Mouse (Mus musculus) intestine, postnatal 0 days (tissue): Measurements from ENCODE around the gene Cyfip2. TPM values are rescaled to one million over a fixed set of nuclear protein-coding genes. Genes with fewer than 3 reads are reported as not detected.

Experiments
- ATAC-seq: fragments of 200-750 bp; cut with Nextera tagmentation; 2 replicates; pipeline ENCODE4 v1.8.0; 2017; ENCODE audit warnings: mild to moderate bottlenecking, moderate TSS enrichment, moderate library complexity
- H3K27ac ChIP-seq: fragments of 300-500 bp; sonication (generic); 2 replicates; pipeline ENCODE4 v1.5.1; 2014; ENCODE audit warnings: mild to moderate bottlenecking, low read depth, low read length, moderate library complexity
- H3K27me3 ChIP-seq: fragments of 300-500 bp; sonication (generic); replicated peaks from 2 replicates; pipeline ENCODE4 v1.6.1; 2014; ENCODE audit warnings: low read length, mixed read lengths; ENCODE audit not compliant: control insufficient read depth, insufficient read depth
- H3K36me3 ChIP-seq: fragments of 300-500 bp; sonication (generic); 2 replicates; pipeline ENCODE4 v1.6.1; 2014; ENCODE audit warnings: mild to moderate bottlenecking, moderate library complexity; ENCODE audit not compliant: control insufficient read depth, insufficient read depth
- H3K4me1 ChIP-seq: fragments of 300-500 bp; sonication (generic); replicated peaks from 2 replicates; pipeline ENCODE4 v1.6.1; 2014; ENCODE audit warnings: antibody characterized with exemption, low read length, mixed read lengths; ENCODE audit not compliant: control insufficient read depth, insufficient read depth
- H3K4me2 ChIP-seq: fragments of 300-500 bp; sonication (generic); replicated peaks from 2 replicates; pipeline ENCODE4 v1.6.1; 2014; ENCODE audit warnings: low read depth, mild to moderate bottlenecking, moderate library complexity
- H3K4me3 ChIP-seq: fragments of 300-500 bp; sonication (generic); 2 replicates; pipeline ENCODE4 v1.5.1; 2014; ENCODE audit warnings: low read depth, low read length
- H3K9ac ChIP-seq: fragments of 300-500 bp; sonication (generic); 2 replicates; pipeline ENCODE4 v1.6.1; 2014; ENCODE audit warnings: mild to moderate bottlenecking, low read depth, low read length
- H3K9me3 ChIP-seq: fragments of 300-500 bp; sonication (generic); 2 replicates; pipeline ENCODE4 v1.6.1; 2016; ENCODE audit warnings: mixed run types; ENCODE audit not compliant: control insufficient read depth
- CTCF ChIP-seq: sonication (generic); IDR thresholded peaks from 2 replicates; pipeline ENCODE4 v1.5.1; 2016; ENCODE audit warnings: low read depth, mild to moderate bottlenecking, control low read depth, antibody characterized with exemption, moderate library complexity
- WGBS: fragments of 180-500 bp; shearing (Covaris S2); extraction: QIAGEN DNeasy Blood & Tissue Kit; methylation state at CpG from one replicate; pipeline ENCODE4 v1.1.7; 2014; 5-methylcytosine and 5-hydroxymethylcytosine counted together
- polyA plus RNA-seq: library from polyadenylated mRNA; unstranded; fragments of >200 nt; fragmentation: Nextera tagmentation; extraction: Ambion mirVana; gene quantifications from 2 replicates; pipeline ENCODE4 v1.2.1, GENCODE M21; 2015

The Cyfip2 gene
- polyA plus RNA-seq, 1 experiment from 2014 or later: 2.0 TPM

DNA sequence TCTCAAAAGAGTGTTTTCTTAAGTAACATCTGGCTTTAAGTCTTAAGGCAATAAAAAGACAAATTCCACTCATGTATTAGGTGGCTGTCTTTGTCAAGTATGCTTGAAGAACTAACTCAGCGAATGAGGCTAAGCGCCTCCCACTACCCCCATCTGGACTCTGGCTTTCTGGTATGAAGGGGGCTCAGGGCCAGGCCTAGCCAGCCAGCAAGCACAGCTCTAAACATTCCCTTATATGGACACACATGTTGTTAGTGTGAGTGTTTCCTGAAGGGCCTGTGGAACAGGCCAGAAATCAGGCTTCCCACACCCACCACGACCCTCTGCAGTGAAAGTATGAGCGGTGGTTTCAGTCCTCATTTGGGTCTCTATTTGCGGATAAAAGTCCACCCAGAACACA is 98.8 kb downstream of the Cyfip2 start:
- no peaks in the 10 kb centered on the region for H3K9me3 ChIP-seq
- H3K4me1 ChIP-seq: peaks cover 11% of the 10 kb centered on the region; the same call in 1 of the 2 replicates
- 0 out of 2 replicates have a peak, but pooled peaks have one; percentile 16 for ATAC-seq
- H3K4me2 ChIP-seq: no peak overlapping the region
- no peak overlapping the region for H3K4me3 ChIP-seq
- no peak overlapping the region for H3K9ac ChIP-seq
- 48% methylated on average over 5 of the region's 5 CpGs for WGBS
- TF ChIP-seq CTCF: no peak
- peak overlapping the region; percentile 70 for H3K27ac ChIP-seq
- H3K36me3 ChIP-seq: no peaks in the 10 kb centered on the region
- no peaks in the 10 kb centered on the region for H3K27me3 ChIP-seq

DNA sequence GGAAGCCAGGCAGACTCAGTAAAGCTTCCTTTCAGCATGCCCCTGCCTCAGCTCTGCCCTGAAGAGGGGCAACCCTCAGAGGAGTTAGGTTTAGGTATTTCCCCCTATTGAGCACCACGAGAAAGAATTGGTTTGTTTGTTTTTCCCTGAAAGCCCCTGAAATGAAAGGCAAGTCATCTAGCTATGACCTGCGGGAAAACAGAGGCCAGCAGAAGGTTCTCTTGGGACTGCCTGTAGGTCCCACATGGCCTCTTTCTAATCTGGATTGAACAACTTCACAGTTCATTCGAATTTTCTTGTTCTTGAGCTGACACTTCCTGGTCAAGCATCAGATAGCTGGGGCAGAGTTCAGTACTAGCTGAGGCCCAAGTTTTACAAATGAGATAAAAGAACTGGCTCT is 100.8 kb downstream of the Cyfip2 start:
- Histone ChIP-seq H3K9ac (no peak overlapping the region), H3K27me3 (no peaks in the 10 kb centered on the region), H3K4me2 (no peak overlapping the region), H3K4me3 (no peak overlapping the region), H3K4me1 (peaks cover 11% of the 10 kb centered on the region; the same call in 1 of the 2 replicates), H3K36me3 (no peaks in the 10 kb centered on the region), H3K27ac (peak overlapping the region; percentile 70), H3K9me3 (no peaks in the 10 kb centered on the region)
- no peak for TF ChIP-seq CTCF
- 16% methylated on average over 3 of the region's 3 CpGs for WGBS
- peak; percentile 50; the same call in 1 of the 2 replicates for ATAC-seq

DNA sequence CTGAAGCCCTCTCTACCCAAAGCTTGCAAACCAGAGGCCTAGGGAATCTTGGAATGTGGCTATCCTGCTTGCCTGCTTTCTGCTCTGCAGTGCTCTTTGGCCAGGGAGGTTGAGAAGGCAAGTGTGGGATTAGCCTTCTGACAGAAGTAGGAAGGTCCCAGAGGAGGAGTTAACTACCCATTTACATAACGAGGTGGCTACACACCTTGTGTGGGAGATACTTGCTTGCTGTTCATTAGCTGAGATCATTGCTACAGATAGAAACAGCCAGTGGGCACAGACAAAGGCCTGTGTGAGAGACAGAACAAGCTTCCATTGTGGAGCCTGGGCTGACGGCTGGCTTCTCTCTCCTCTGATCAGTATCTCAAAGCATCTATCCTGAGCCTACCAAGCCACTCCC is 102.8 kb downstream of the Cyfip2 start:
- Histone ChIP-seq H3K9ac (no peak overlapping the region), H3K27ac (0 out of 2 replicates have a peak overlapping the region, but pooled peaks have one; percentile 12), H3K9me3 (no peaks in the 10 kb centered on the region), H3K4me1 (peaks cover 11% of the 10 kb centered on the region; the same call in 1 of the 2 replicates), H3K36me3 (no peaks in the 10 kb centered on the region), H3K27me3 (no peaks in the 10 kb centered on the region), H3K4me2 (no peak overlapping the region), H3K4me3 (no peak overlapping the region)
- ATAC-seq: no peak
- TF ChIP-seq CTCF: no peak
- 36% methylated on average over 2 of the region's 2 CpGs for WGBS

DNA sequence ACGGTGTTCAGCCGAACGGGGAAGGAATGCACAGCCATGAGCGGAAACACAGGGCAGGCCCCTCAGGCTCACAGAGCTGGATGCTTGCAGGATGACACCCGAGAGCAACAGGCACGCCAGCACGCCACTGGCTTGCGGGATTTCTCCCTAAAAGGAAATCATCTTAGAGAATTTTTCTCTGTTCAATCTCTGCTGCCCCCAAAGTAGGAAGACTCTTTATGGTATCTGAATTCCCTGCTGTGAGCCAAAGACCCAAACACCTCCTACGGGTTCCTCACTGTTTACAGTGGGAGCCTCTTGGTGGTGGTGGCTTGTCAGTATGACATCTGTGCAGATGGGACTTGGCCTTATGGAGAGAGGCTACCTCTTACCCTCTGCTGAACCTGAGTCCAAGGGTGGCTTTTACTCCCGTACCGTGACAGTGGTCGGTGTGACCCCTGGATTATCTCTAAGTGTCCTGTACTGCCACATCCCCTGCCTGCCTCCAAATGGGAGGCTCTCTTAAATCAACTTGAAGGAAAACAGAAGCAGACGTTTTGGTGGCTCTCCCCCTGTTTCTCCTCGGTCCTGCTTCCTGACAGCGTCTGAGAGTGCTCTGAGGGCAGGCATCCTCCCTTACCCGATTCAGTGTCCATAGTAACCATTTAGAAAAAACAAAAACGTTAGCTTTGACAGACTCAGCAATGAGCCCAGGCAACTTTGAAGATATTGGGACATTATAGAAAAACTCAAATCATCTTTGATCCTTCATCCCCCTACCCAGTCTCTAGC is 106.8 kb downstream of the Cyfip2 start:
- Histone ChIP-seq H3K9ac (no peak overlapping the region), H3K27ac (peak overlapping the region; percentile 30; the same call in 1 of the 2 replicates), H3K36me3 (no peaks in the 10 kb centered on the region), H3K4me2 (no peak overlapping the region), H3K9me3 (no peaks in the 10 kb centered on the region), H3K27me3 (no peaks in the 10 kb centered on the region), H3K4me3 (no peak overlapping the region), H3K4me1 (no peaks in the 10 kb centered on the region; the same call in 1 of the 2 replicates)
- WGBS: 50% methylated on average over 17 of the region's 17 CpGs
- TF ChIP-seq CTCF: no peak
- ATAC-seq: peak; percentile 26

DNA sequence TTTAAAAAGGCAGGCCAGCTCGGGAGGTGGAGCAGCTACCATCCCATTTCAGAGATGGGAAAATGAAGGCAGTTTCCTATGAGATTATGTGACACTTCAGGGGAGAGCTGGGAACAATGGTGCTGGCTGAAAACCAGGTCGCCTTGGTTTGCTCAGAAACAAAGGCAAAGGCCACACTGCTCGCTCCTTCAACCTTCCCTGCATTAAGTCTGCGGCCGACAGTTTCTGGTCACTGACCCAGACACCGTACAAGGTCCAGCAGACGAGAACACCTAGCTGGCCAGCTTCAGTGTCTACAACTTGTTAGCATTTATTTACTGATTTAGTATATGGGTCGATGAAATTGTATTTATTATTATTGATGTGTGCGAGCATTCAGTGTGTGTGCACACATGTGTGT is 107.8 kb downstream of the Cyfip2 start:
- H3K4me3 ChIP-seq: no peak overlapping the region
- 77% methylated on average over 9 of the region's 9 CpGs for WGBS

DNA sequence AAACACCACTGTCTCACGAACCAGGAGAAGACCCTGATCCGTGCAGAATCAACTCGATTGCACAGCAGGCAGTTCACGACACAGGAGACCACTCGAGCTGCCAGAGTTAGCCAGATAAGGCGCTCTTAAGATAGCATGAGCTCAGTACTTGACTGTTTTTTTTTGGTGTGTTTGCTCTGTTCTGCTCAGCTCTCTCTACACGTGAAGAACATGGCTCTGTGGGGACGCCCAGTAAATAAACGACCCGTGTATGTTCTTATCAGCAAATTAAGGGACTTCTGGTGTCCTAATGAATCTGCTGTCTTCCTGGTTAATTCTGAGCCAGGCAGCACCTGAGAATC is 110.1 kb downstream of the Cyfip2 start:
- H3K4me2 ChIP-seq: no peak overlapping the region
- H3K9ac ChIP-seq: 0 out of 2 replicates have a peak overlapping the region, but pooled peaks have one; percentile 7
- 29% methylated on average over 10 of the region's 10 CpGs for WGBS
- no peak for TF ChIP-seq CTCF
- H3K4me1 ChIP-seq: no peaks in the 10 kb centered on the region
- no peaks in the 10 kb centered on the region for H3K9me3 ChIP-seq
- H3K36me3 ChIP-seq: no peaks in the 10 kb centered on the region
- no peak for ATAC-seq
- no peaks in the 10 kb centered on the region for H3K27me3 ChIP-seq
- H3K4me3 ChIP-seq: no peak overlapping the region
- no peak overlapping the region for H3K27ac ChIP-seq

More for the DNA sequence above, 107.8 kb downstream of the Cyfip2 start:
- Histone ChIP-seq H3K4me1 (no peaks in the 10 kb centered on the region; the same call in 1 of the 2 replicates), H3K4me2 (no peak overlapping the region), H3K36me3 (no peaks in the 10 kb centered on the region), H3K27ac (peak overlapping the region; percentile 6; the same call in 1 of the 2 replicates), H3K9me3 (no peaks in the 10 kb centered on the region), H3K27me3 (no peaks in the 10 kb centered on the region), H3K9ac (no peak overlapping the region)
- TF ChIP-seq CTCF: no peak
- ATAC-seq: peak; percentile 39; the same call in 1 of the 2 replicates
